Mouse (Mus musculus) heart, adult 11 months (tissue): ENCODE results near the gene Itgb7.

Experiments used
- DNase-seq: peaks from one replicate; pipeline ENCODE4 v3.0.0; 2022

Gene Itgb7

DNA sequence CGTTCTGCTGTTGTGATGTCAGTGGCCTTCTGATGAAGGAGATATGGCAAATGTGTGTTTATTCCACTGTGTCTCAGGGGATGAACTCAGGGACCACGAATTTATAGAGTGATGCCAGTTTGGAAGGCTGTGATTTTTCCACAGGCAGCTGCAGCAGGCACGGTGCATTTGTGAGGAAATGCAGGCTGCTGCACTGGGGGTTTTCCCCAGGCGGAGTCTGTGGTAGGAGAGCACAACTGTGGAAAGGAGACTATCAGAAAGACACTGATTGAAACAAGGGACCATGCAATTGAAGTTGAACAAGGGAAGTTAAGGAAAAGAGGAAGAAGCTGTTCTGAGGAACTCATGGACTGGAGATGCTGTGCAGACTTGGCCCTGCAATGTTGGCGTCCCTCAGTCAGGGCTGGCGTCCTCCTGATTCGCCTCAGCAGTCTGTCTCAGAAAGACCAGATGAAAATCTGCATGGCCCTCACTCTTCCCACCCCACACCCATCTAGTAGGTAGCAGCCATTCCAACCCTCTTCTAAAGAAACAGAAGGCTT, 39.4 kb downstream of the Itgb7 start:
- no peak for DNase-seq

DNA sequence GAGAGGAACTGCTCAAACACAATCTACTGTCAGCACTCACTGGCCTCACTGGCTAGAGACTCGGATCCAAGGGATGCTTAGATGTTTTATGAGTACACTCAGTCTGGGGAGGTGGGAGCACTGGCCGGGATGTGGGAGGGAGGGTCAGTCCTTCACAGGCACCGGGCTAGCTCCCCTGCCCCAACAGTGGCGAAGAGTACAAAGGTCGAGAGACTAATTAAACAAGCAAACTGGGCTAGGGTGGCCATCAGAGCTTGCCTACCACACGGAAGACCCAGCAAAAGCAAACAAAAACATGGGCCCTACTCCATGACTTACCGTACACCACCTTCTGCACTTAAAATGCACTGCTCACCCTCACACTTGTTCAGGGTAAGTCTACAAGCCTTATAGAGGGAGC, 40.0 kb downstream of the Itgb7 start:
- DNase-seq = no peak

DNA sequence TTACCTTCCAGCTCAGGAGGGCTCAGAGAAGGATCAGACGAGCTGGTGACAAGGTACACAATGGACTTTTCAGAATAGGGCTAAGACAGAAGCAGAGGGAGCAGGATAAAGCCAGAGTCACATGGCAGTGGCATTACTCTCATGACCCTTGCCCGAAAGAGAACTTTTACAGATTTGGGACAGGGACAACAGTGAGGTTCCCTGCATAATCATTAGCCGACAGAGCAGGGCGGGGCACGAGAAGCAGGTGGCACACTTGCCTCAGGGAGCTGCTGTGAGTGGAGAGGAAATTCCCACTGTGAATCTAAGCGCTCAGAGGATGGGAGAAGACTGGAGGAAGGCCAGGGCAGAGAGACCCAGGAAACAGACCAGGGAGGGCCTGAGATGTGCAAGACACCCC, 42.9 kb downstream of the Itgb7 start:
- no peak for DNase-seq

DNA sequence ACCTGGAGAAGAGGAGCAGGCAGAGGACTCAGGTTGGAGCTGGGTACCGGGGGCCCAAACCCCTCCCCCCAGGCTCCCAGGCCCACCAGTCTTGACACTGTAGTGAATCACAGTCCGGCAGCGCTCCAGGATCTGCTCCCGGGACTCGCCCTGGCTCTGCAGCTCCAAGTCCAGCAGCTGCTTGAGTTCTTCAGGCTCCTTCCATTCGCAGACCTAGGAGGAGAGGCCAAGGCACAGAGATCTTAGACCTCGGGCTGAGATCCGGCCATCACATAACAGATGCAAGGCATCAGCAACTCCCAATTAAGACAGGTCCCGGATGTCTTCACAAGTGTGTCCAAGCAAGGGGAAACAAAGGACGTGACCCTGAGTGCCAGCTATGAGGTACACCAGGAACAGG, 43.6 kb downstream of the Itgb7 start:
- DNase-seq = peak; percentile 97

DNA sequence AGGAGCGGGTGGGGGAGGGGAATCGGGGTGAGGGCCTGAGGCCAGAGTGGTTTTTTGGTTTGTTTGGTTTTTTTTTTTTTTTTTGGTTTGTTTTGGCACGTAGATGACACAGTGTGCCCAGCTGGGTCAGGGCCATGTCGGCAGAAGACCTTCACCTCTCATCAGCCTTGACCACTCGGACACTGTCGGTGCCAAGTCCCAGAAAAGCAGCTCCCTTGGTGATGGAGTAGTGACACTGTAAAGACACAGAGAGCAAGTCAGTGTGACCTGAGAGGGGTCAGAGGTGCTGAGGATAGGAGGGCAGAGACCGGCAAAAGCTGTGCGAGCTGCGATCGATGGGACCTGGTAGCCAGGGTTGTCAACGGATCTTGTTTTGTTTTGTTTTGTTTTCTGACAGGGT, 45.5 kb downstream of the Itgb7 start:
- DNase-seq = no peak

DNA sequence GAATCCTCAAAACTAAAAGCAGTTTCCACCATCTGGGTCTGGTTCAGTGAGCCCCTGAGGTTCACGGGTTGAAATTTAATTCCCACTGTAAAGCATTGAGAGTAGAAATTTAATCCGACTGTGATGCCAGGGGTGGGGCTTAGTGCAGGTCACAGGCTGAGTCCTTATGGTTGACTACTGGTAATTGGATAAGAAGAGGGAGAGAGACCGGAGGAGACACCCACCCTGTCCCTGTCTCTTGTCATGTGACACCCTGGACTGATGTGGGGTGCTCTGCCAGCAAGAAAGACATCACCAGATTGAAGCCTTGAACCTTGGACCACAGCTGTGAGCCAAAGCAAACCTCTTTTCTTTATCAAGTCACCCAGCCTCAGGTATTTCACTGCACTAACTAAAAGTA, 48.7 kb downstream of the Itgb7 start:
- no peak for DNase-seq

DNA sequence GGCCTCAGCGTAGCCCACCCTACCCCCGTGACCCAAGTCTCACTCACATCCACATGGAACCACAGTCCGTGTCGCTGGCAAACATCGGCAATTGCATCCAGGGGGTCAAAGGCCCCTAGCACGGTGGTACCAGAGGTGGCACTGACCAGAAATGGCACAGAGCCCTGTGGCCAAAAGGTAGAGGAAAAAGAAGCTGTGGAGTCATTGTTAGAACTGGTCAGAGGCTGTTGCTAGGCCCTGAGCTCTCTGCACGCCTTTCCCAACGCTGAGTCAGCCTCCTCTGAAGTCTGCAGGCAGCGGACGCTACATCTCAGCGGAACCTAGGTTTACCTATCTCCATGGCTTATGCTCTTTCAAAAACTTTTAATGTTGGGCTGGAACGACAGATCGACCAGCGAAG, 51.8 kb downstream of the Itgb7 start:
- peak; percentile 84 for DNase-seq

DNA sequence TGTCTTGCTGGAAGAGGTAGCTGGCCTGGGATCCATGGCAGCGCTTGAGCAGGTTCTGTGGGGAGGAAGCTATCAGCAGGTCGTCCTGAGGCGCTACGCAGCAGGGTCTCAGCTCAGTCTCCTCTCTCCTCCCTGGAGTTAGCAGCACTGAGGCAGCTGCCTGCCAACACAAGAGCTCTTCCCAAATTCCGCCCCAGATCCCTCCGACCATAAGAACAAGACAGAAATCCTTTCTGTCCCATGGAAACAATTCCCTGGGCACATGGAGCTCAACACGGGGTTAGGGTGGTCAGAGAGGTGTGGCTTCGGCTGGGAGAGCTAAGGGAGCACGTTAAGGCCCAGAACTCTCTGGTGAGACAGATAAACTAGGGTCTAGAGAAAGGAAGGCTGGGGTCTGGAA, 52.6 kb downstream of the Itgb7 start:
- no peak for DNase-seq

DNA sequence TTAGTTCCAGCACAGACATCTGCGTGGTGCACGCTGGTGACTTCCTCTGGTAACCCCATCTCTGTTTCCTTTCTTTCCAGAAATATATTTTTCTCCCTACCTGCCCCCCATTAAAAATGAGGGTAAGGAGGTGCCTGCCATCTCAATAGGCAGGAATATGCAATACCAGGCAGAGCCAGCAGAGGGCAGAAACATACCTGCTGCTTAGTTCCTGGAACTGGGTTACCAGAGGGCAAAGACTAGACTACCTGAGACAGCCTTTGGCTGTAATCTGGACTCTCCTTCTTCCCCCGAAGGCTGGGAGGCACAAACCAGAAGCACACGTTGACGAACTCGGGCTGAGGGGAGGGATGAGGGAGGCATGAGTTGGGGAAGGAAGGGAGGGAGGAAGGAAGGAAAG, 53.5 kb downstream of the Itgb7 start:
- peak; percentile 96 for DNase-seq

DNA sequence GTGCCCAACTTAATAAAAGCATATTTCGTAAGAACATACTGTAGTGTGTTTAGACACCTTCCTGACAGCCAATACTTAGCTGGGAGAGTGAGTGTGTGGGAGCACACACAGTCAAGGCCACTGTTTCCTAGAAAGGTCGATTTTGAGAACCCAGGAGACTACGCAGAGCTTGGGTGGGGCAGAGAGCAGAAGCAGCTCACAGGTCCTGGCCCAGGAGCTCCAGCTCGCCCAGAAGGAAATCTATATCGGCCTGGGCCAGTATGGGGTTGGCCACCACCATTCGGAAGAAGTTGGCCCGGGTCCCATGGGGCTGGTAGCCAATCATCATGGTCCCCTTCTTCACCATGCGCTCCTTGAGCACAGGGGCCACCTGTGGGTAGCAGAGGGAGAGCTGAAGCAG, 54.3 kb downstream of the Itgb7 start:
- peak; percentile 88 for DNase-seq

DNA sequence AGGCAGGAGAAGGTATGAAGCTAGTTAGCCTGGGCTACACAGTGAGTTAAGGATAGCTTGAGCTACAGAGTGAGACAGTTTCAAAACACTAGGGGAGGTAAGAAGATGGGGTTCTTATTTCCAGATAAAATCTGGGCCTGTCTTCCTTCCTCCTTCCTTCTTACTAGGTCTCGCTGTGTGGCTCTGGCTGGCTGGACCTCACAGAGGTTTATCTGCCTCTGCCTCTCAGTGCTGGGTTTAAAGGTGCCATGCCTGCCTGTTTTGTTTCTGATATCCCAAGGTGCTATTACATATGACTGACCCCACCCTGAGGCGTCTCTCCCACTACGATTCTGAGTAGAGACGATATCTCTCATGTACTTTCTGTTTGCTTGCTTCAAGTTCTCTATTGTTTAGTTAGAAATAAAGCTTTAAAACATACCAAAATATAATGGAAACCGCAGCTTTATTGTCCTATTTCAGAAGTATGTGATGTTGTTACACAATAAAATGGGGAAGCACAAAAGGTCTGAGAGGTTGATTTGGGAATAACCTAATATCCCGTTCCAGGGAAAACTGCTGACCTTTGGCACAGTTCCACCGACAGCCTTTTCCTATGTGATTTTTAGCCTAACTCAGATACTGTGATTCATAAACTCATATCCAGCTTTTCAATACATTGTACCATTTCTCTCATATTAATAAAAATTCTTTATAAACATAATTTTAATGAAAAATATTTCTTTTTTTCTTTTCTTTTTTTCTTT, 55.0 kb downstream of the Itgb7 start:
- peak; percentile 87 for DNase-seq

DNA sequence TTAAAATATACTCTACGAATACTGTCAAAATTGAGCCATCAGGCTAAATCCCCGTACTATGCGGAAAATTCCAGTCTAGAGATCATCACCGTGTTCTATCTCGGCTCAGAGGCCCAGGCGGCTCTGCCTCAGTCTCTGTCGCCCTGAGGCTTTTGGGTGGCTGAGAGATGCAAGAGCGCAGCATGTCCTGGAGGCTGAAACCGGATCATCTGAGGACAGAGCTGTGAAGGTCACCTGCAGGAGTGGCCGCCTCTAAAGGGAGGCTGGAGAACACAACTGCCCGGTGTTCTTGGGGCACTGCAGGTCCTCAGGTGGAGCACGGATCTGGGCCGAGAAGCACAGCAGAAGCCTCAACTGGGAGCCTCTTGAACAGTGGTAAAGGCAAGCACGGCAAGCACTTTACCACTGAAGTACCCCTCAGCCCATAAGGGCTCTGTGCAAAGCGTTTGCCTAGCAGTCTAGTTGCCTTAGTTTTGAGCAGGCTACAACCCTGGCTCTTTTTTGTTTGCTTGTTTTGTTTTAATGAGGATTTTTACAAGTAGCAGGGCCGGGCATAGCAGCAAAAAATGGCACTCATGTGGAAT, 55.9 kb downstream of the Itgb7 start:
- DNase-seq = no peak

DNA sequence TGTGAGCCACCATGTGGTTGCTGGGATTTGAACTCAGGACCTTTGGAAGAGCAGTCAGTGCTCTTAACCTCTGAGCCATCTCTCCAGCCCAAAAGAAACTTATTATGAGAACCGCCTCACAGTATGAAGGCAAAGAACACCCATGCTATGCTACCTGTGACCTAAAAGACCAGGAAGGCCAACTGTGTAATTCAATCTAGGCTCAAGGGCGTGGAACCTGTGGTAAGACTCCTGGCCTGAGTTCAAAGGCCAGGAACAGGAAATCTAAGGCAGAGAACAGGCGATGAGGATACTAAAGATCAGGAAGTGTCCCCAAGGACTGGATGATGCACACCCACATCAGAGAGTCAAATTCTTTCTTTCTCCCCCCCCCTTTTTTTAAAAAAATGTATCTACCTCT, 58.2 kb downstream of the Itgb7 start:
- no peak for DNase-seq

DNA sequence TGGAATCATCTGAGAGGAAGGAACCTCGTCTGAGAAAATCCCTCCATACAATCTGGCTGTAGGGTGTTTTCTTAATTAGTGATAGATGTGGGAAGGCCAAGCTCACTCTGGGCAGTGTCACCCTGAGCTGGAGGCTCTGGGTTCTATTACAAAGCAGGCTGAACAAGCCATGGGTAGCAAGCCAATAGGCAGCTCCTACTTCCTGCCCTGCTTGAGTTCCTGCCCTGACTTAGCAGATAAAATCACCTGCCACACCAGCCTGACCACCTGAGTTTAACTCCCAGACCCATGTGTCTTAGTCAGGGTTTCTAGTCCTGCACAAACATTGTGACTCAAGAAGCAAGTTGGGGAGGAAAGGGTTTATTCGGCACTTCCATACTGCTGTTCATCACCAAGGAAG, 62.7 kb downstream of the Itgb7 start:
- no peak for DNase-seq

DNA sequence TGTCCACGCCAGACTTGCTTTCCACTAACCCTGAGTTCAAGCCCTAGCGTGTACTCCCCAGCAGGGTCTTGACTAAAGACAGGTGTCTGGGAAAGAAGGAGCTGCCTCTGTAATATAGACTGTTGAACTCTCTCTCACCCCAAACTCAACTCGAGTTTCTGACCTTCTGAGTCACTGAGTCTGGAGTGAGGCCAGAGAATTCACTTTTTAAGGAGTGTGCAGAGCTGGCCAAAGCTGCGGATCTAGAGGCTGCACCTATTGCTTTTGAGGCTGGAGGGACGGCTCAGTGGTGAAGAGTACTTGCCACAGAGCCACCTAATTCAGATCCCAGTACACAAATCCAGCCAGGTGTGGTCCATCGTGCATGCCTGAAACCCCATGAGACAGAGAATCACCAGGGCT, 64.1 kb downstream of the Itgb7 start:
- DNase-seq = no peak
